Mouse (Mus musculus): ENCODE data around the gene B4galt1.

The B4galt1 gene

GRCm38 (mm10) chr4:40844251-40844721 is 9.5 kb downstream of the B4galt1 start:
- peak; percentile 31 to 37 for DNase-seq (ENCODE audit: low spot score in 2 of 2)

- DNase-seq (ENCODE audit: low spot score in 2 of 2), result no peak
These were observed 10.1 kb downstream of the B4galt1 start for GRCm38 (mm10) chr4:40843726-40844125.

- DNase-seq (ENCODE audit: low spot score in 2 of 2), result no peak
These were observed 13.4 kb downstream of the B4galt1 start for GRCm38 (mm10) chr4:40840448-40840847.

- DNase-seq (ENCODE audit: low spot score in 2 of 2), result no peak
These were observed 14.6 kb downstream of the B4galt1 start for GRCm38 (mm10) chr4:40839251-40839650.

DNA sequence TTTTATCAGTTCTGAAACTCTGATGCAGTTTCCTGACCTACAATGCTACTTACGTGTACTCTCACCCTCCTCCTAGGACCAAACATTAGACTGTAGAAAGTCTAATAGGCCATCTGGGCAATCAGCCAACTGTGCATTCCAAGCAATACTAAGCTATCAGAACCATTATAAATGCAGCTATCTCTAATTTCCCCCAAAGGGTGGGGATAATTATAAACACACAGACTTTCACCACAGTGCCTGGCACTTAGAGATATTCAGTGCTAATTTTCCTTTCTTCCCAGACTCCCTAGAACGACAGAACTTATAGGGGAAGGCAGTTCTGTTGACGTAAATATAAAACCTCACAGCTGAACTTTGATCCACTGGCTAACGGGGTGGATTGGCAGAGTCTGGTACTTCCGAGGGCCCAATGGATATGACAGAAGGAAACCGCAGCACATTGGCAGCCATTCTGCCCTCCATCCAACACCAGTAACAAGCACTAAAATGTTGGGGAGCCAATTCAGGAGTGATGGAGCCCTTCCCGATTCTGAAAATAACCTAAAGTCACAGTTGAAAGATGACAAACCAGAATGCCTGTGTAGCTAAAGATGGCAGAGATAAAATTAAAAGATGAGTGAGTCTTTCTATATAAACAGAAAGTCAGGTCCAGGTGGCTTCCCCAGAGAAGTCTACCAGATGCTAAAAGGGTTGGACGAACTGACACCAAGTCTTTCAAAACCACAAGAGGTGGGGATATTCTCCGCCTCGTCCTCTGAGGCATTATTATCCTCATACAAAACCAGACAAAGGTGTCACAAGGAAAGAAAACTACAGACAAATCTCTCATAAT is 16.1 kb downstream of the B4galt1 start:
- DNase-seq (ENCODE audit: low spot score in 2 of 2), result no peak

GRCm38 (mm10) chr4:40837008-40837407 is 16.8 kb downstream of the B4galt1 start:
- DNase-seq (ENCODE audit: low spot score in 2 of 2), result no peak

GRCm38 (mm10) chr4:40834872-40835271 is 18.9 kb downstream of the B4galt1 start:
- DNase-seq (ENCODE audit: low spot score in 2 of 2), result no peak

DNA sequence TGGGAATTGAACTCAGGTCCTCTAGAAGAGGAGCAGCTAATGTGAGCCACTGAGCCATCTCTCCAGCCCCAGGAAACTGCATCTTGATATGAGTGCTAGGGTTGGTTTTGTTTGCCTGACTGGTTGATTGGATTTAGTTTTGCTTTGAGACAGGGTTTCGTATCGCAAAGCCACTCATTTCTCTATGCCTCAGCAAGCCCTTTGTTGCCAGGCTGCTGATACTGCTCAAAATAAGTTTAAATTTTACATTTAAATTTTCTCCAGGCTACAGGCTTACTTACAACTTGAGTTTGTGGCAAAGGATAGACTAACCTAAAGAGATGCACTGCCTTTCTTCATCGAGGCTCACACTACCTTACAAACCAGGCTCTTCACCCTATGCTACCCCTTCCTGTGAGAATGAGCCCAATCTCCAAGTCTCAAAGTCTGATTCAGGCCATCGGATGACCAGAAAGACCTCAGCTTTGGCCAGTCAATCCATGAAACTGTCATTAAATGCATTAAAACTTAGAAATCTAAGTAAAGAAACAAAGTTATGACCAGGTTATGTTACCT is 19.5 kb downstream of the B4galt1 start:
- no peak for DNase-seq (ENCODE audit: low spot score in 2 of 2)

DNA sequence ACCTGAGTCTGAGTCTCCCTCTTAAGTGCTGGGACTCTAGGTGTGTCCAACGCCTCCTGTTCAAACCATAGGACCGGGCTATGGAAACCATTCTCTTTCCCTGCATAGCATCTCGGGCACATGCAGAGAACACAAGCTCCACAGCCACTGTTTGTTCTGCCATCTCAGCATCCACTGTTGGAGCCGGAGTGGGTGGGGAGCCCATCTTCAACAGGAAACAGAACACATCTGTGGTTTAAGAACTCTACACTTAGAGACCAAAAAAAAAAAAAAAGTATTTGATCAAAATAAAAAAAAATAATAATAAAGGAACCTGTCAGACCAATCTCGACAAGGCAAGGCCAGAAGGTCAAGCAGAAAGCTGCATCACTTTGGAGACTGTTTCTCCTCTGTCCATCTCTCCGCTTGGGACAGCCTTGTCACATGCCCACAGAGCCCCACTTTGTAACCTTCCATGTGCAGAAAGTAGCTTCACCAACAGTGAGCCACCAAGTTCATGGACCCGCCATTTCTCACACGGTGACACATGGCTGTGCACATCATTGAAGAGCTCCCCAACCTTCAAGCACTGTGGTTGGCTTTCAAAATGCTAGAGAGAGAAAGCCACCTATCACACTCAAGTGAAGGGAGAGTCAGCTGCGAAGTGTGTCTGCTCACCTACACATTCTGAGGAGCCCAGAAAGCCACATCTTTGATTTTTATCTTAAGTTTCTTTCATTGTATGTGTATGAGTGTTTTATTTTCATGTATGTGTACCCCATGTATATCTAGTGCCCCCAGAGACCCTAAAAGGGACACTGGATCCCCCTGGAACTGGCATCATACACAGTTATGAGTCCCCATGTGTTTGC is 20.2 kb downstream of the B4galt1 start:
- DNase-seq (ENCODE audit: low spot score in 2 of 2), result no peak

- no peak for DNase-seq (ENCODE audit: low spot score in 2 of 2)
These were observed 23.3 kb downstream of the B4galt1 start for GRCm38 (mm10) chr4:40830530-40830929.

GRCm38 (mm10) chr4:40829654-40830400 is 24.0 kb downstream of the B4galt1 start:
- DNase-seq (ENCODE audit: low spot score in 2 of 2), result no peak

- no peak for DNase-seq (ENCODE audit: low spot score in 2 of 2)
These were observed 24.9 kb downstream of the B4galt1 start for GRCm38 (mm10) chr4:40828910-40829309.

DNA sequence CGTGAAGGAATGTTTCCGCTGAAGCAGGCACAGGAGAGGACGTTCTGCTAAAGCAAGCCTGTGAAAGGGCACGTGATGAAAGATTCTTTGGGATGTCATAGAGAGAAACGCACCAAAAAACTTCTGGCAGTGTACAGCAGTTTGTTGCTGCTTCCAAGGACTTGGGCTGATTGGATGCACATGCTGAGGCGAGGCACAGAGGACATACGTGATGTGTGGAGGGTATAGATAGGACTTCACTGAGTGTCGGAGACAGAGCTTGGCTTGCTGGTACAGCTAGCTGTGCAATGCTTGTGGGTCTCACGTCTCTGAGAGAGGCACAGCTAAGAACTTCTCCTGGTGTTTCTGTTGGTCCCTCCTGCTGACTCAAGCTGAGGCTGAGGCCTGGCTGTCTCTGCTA is 25.9 kb downstream of the B4galt1 start:
- no peak for DNase-seq (ENCODE audit: low spot score in 2 of 2)

- no peak for DNase-seq (ENCODE audit: low spot score in 2 of 2)
These were observed 27.0 kb downstream of the B4galt1 start for GRCm38 (mm10) chr4:40826810-40827209.

DNA sequence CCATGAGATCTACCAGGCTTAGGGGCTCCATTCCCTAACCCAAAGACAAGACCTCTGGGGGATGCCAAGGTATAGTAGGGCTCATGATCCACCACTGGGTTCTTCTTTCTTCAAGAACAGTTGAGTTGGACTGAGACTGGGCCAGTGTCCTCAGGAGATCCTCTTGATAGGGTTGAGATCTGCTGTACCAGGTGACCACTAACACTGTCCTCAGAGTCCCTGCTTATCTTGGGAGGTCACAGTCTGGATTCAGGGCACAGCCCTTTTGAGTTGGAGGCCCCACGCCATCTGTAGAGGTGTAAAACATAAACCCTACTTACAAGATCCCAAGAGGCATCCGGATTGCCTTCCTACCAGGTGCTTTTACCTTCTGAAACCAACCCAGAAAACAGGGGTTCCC is 27.8 kb downstream of the B4galt1 start:
- no peak for DNase-seq (ENCODE audit: low spot score in 2 of 2)

- no peak for DNase-seq (ENCODE audit: low spot score in 2 of 2)
These were observed 28.7 kb downstream of the B4galt1 start for GRCm38 (mm10) chr4:40825146-40825545.

GRCm38 (mm10) chr4:40824505-40824904 is 29.3 kb downstream of the B4galt1 start:
- no peak for DNase-seq (ENCODE audit: low spot score in 2 of 2)

GRCm38 (mm10) chr4:40823664-40824063 is 30.1 kb downstream of the B4galt1 start:
- DNase-seq (ENCODE audit: low spot score in 2 of 2), result no peak

DNA sequence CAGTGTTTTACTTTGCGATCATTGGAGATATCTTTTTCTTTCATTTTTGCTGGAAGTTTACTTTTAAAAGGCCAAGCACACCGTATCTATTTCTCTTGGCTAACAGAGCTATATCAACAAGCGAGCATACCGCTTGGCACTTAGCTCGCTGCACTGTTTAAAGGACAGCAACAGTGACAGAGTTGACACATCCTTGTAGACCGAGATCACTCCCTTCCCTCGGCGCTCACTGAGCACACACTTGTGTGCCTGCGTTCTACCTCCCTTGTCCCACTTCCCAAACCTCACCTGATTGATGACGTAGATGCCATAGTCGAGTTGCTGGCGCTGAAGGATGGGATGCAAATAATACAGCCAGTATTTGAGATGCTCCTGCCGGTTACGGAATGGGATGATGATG is 30.7 kb downstream of the B4galt1 start:
- no peak for DNase-seq (ENCODE audit: low spot score in 2 of 2)

GRCm38 (mm10) chr4:40821303-40822023 is 32.3 kb downstream of the B4galt1 start:
- no peak for DNase-seq (ENCODE audit: low spot score in 2 of 2)

- DNase-seq (ENCODE audit: low spot score in 2 of 2), result no peak
These were observed 32.9 kb downstream of the B4galt1 start for GRCm38 (mm10) chr4:40820903-40821302.

Data from frontal cortex, postnatal 10 days (tissue).